ENCODE assay signal across 8 mouse cellular contexts in the genomic region with DNA sequence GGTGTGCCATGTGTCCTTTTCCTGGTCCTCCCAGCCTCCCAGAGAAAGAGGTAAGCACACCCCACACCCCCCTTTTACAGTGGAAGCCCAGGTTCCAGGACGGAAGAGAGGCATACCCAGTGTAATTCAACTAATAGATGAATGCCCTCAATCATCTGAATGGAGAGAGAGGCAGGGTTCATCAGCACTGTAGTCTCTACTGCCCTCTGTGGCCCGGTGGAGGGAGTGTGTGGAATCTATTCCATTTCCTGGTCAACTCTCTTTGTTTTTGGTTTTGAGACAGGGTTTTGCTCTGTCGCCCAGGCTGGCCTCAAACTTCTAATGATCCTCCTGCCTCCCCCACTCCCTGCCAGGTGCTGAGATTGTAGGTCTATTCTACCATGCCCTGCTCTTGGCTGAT.
DNase-seq lines count a peak whose midpoint lies in the region; ATAC-seq and TF ChIP-seq lines count a peak whose summit lies in the region.
"Had no signal": no experiment of that assay in that cellular context is flagged by ENCODE, and none has a peak within 500 bp of the region (broad histone marks: within the 10 kb centered on the region; RNA-seq: fewer than 3 reads in every experiment).

No protein-coding gene starts in this region.

- peak; percentile 68 for TF ChIP-seq CTCF in hindbrain, postnatal 0 days (IDR thresholded peaks at IDR 0.05; ENCODE audit: low read depth)

- no peak overlapping the region for H3K4me3 ChIP-seq in hindbrain, postnatal 0 days (ENCODE audit: low read length)
- H3K4me3 ChIP-seq in hindbrain, embryonic 13.5 days, result no peak overlapping the region
- H3K4me3 ChIP-seq: hindbrain, embryonic 12.5 days had no signal

- no peaks in the 10 kb centered on the region for H3K9me3 ChIP-seq in hindbrain, postnatal 0 days (ENCODE audit: low read length)
- H3K9me3 ChIP-seq in hindbrain, embryonic 13.5 days, result no peaks in the 10 kb centered on the region
- H3K9me3 ChIP-seq: hindbrain, embryonic 12.5 days had no signal

- ATAC-seq in hindbrain, postnatal 0 days, result no peak
- ATAC-seq in hindbrain, embryonic 13.5 days (ENCODE audit: low FRiP score), result no peak
- ATAC-seq in monocyte, adult 5-6 weeks (replicated peaks; ENCODE audit: insufficient number of reproducible peaks, low FRiP score, low TSS enrichment, poor library complexity, severe bottlenecking), result no peak

- 48% methylated on average over 3 of the region's 3 CpGs for WGBS in hindbrain, postnatal 0 days
- WGBS in hindbrain, embryonic 13.5 days, result 61% methylated on average over 3 of the region's 3 CpGs

- DNase-seq in hindbrain, postnatal 0 days (ENCODE audit: low spot score), result peak; percentile 9
- DNase-seq in urinary bladder, postnatal 25 days (ENCODE audit: low spot score), result peak; percentile 8
- DNase-seq in urinary bladder, adult 2 months (ENCODE audit: low spot score), result no peak
- peak; percentile 42 to 64 for DNase-seq in cerebellum, postnatal 14 days
- no peak for DNase-seq in thymus, postnatal 10 days (ENCODE audit: low spot score in 2 of 2)

- H3K4me2 ChIP-seq in hindbrain, postnatal 0 days (ENCODE audit: low read depth, low read length), result no peak overlapping the region
- H3K4me2 ChIP-seq in hindbrain, embryonic 13.5 days, result no peak overlapping the region
- H3K4me2 ChIP-seq: hindbrain, embryonic 12.5 days had no signal

- peaks cover 3% of the 10 kb centered on the region; the same call in 1 of the 2 replicates for H3K4me1 ChIP-seq in hindbrain, postnatal 0 days (ENCODE audit: insufficient read depth, low read length)
- H3K4me1 ChIP-seq in hindbrain, embryonic 13.5 days (replicated peaks), result peaks cover 9% of the 10 kb centered on the region
- H3K4me1 ChIP-seq: hindbrain, embryonic 12.5 days had no signal

- no peak overlapping the region for H3K27ac ChIP-seq in hindbrain, postnatal 0 days
- no peak overlapping the region for H3K27ac ChIP-seq in hindbrain, embryonic 13.5 days
- H3K27ac ChIP-seq: hindbrain, embryonic 12.5 days had no signal

- H3K36me3 ChIP-seq in hindbrain, postnatal 0 days (ENCODE audit: insufficient read depth, low read length), result no peaks in the 10 kb centered on the region
- no peaks in the 10 kb centered on the region for H3K36me3 ChIP-seq in hindbrain, embryonic 13.5 days
- H3K36me3 ChIP-seq: hindbrain, embryonic 12.5 days had no signal

- H3K9ac ChIP-seq in hindbrain, postnatal 0 days (replicated peaks; ENCODE audit: low read length), result no peak overlapping the region
- H3K9ac ChIP-seq in hindbrain, embryonic 13.5 days, result no peak overlapping the region
- H3K9ac ChIP-seq: hindbrain, embryonic 12.5 days had no signal

- no peaks in the 10 kb centered on the region for H3K27me3 ChIP-seq in hindbrain, postnatal 0 days (ENCODE audit: insufficient read depth, low read length)
- no peaks in the 10 kb centered on the region for H3K27me3 ChIP-seq in hindbrain, embryonic 13.5 days
- H3K27me3 ChIP-seq: hindbrain, embryonic 12.5 days had no signal

Comparison
In these comparisons a context has a peak if more than half of its experiments do, and no peak if none do; other contexts are left out.
1. DNase-seq: peak in hindbrain, postnatal 0 days (single experiment), urinary bladder, postnatal 25 days (single experiment) and cerebellum, postnatal 14 days (2 of 2); none in urinary bladder, adult 2 months (single experiment) and thymus, postnatal 10 days (0 of 2).